Mouse (Mus musculus) yolk sac, embryonic 10.5 days (tissue): ENCODE data around the gene Gm6460.
"Not testable (repeated sequence)": the region's sequence is repeated elsewhere in the genome, so short reads cannot be mapped to it uniquely, and the experiment has no call there.

ENCODE experiments used
- DNase-seq: peaks from one replicate; pipeline ENCODE4 v3.0.0-alpha.2; 2017; ENCODE audit warnings: low spot score

Gene Gm6460

GRCm38 (mm10) chr5:11594613-11595012 lies at the start of gene Gm6460:
Gm6460 (plus strand) TSS chr5:11594913.
- DNase-seq: not testable (repeated sequence)
